Mouse (Mus musculus) lung, postnatal 25 days (tissue): Measurements from ENCODE around the gene Hspb8.
A peak's percentile ranks its signal among the peaks of the same experiment; 100 is the strongest.

Experiments used
- DNase-seq: peaks from one replicate; pipeline ENCODE4 v3.0.0; 2022; ENCODE audit warnings: low spot score

The Hspb8 gene

GRCm38 (mm10) chr5:116422699-116423201 is at the start of gene Hspb8:
Gene Hspb8, minus strand, starts transcription at chr5:116422864.
- DNase-seq = peak; percentile 87

- no peak for DNase-seq
Measured at GRCm38 (mm10) chr5:116461354-116462042, 38.8 kb upstream of the Hspb8 start.

GRCm38 (mm10) chr5:116459970-116460369 is 37.3 kb upstream of the Hspb8 start:
- no peak for DNase-seq

GRCm38 (mm10) chr5:116457791-116458190 is 35.1 kb upstream of the Hspb8 start:
- DNase-seq = no peak

GRCm38 (mm10) chr5:116456796-116457515 is 34.3 kb upstream of the Hspb8 start:
- DNase-seq = no peak

GRCm38 (mm10) chr5:116453401-116453851 is 30.8 kb upstream of the Hspb8 start:
- peak; percentile 42 for DNase-seq

GRCm38 (mm10) chr5:116450901-116451300 is 28.2 kb upstream of the Hspb8 start:
- no peak for DNase-seq

GRCm38 (mm10) chr5:116449522-116450225 is 27.0 kb upstream of the Hspb8 start:
- no peak for DNase-seq

GRCm38 (mm10) chr5:116448409-116449191 is 25.9 kb upstream of the Hspb8 start:
- DNase-seq = no peak

- no peak for DNase-seq
Measured at GRCm38 (mm10) chr5:116447821-116448350, 25.2 kb upstream of the Hspb8 start.

- DNase-seq = no peak
Measured at GRCm38 (mm10) chr5:116446552-116446951, 23.9 kb upstream of the Hspb8 start.

- DNase-seq = no peak
Measured at GRCm38 (mm10) chr5:116445634-116446367, 23.1 kb upstream of the Hspb8 start.

GRCm38 (mm10) chr5:116444517-116444916 is 21.9 kb upstream of the Hspb8 start:
- no peak for DNase-seq

- no peak for DNase-seq
Measured at GRCm38 (mm10) chr5:116443459-116443940, 20.8 kb upstream of the Hspb8 start.

- no peak for DNase-seq
Measured at GRCm38 (mm10) chr5:116442697-116443458, 20.2 kb upstream of the Hspb8 start.

- no peak for DNase-seq
Measured at GRCm38 (mm10) chr5:116440251-116440650, 17.6 kb upstream of the Hspb8 start.

- no peak for DNase-seq
Measured at GRCm38 (mm10) chr5:116438328-116438727, 15.7 kb upstream of the Hspb8 start.

- DNase-seq = no peak
Measured at GRCm38 (mm10) chr5:116436117-116436516, 13.5 kb upstream of the Hspb8 start.

- DNase-seq = no peak
Measured at GRCm38 (mm10) chr5:116434976-116435850, 12.5 kb upstream of the Hspb8 start.
